Mouse (Mus musculus): ENCODE measurements around the gene Cyp24a1. TPM values are rescaled to one million over a fixed set of nuclear protein-coding genes. Genes with fewer than 3 reads are reported as not detected.

The Cyp24a1 gene
- polyA plus RNA-seq, 1 experiment from 2014 or later: 0.22 TPM

- no peaks in the 10 kb centered on the region for H3K9me3 ChIP-seq (ENCODE audit: control insufficient read depth, low read length)
- no peak overlapping the region for H3K4me3 ChIP-seq (replicated peaks; ENCODE audit: low read depth, low read length)
- no peak overlapping the region for H3K4me2 ChIP-seq (ENCODE audit: low read length)
- no peaks in the 10 kb centered on the region for H3K27me3 ChIP-seq (ENCODE audit: control insufficient read depth, insufficient read depth, low read length)
- no peak overlapping the region for H3K27ac ChIP-seq (replicated peaks; ENCODE audit: low read depth, low read length)
- WGBS: 8% methylated on average over 10 of the region's 10 CpGs
- DNase-seq (peak; percentile 94), ATAC-seq (ENCODE audit: low FRiP score, low TSS enrichment) (no peak)
- no peak overlapping the region for H3K9ac ChIP-seq (replicated peaks; ENCODE audit: low read length)
- no peaks in the 10 kb centered on the region for H3K36me3 ChIP-seq (ENCODE audit: control insufficient read depth, insufficient read depth, low read length)
- H3K4me1 ChIP-seq (ENCODE audit: control insufficient read depth, insufficient read depth, low read length): peaks cover 8% of the 10 kb centered on the region
Observed at GRCm38 (mm10) chr2:170507734-170508133, 10.8 kb upstream of the Cyp24a1 start.

GRCm38 (mm10) chr2:170503983-170504382, 7.0 kb upstream of the Cyp24a1 start:
- Histone ChIP-seq H3K9ac (replicated peaks; ENCODE audit: low read length) (no peak overlapping the region), H3K4me1 (ENCODE audit: control insufficient read depth, insufficient read depth, low read length) (no peaks in the 10 kb centered on the region), H3K9me3 (ENCODE audit: control insufficient read depth, low read length) (no peaks in the 10 kb centered on the region), H3K27me3 (ENCODE audit: control insufficient read depth, insufficient read depth, low read length) (peaks cover under 1% of the 10 kb centered on the region; the same call in 1 of the 2 replicates), H3K4me2 (ENCODE audit: low read length) (no peak overlapping the region), H3K4me3 (replicated peaks; ENCODE audit: low read depth, low read length) (no peak overlapping the region), H3K27ac (replicated peaks; ENCODE audit: low read depth, low read length) (no peak overlapping the region), H3K36me3 (ENCODE audit: control insufficient read depth, insufficient read depth, low read length) (no peaks in the 10 kb centered on the region)
- DNase-seq (no peak), ATAC-seq (ENCODE audit: low FRiP score, low TSS enrichment) (no peak)
- 49% methylated on average over 4 of the region's 4 CpGs for WGBS

GRCm38 (mm10) chr2:170503343-170503742, 6.4 kb upstream of the Cyp24a1 start:
- Histone ChIP-seq H3K4me2 (ENCODE audit: low read length) (no peak overlapping the region), H3K9me3 (ENCODE audit: control insufficient read depth, low read length) (no peaks in the 10 kb centered on the region), H3K27ac (replicated peaks; ENCODE audit: low read depth, low read length) (no peak overlapping the region), H3K27me3 (ENCODE audit: control insufficient read depth, insufficient read depth, low read length) (peaks cover 5% of the 10 kb centered on the region), H3K4me1 (ENCODE audit: control insufficient read depth, insufficient read depth, low read length) (no peaks in the 10 kb centered on the region), H3K9ac (replicated peaks; ENCODE audit: low read length) (no peak overlapping the region), H3K4me3 (replicated peaks; ENCODE audit: low read depth, low read length) (no peak overlapping the region), H3K36me3 (ENCODE audit: control insufficient read depth, insufficient read depth, low read length) (no peaks in the 10 kb centered on the region)
- WGBS: 73% methylated on average over 8 of the region's 8 CpGs
- ATAC-seq (ENCODE audit: low FRiP score, low TSS enrichment) (no peak), DNase-seq (no peak)

GRCm38 (mm10) chr2:170498011-170498410, 1.1 kb upstream of the Cyp24a1 start:
- Histone ChIP-seq H3K4me2 (ENCODE audit: low read length) (no peak overlapping the region), H3K9me3 (ENCODE audit: control insufficient read depth, low read length) (no peaks in the 10 kb centered on the region), H3K27ac (replicated peaks; ENCODE audit: low read depth, low read length) (no peak overlapping the region), H3K27me3 (ENCODE audit: control insufficient read depth, insufficient read depth, low read length) (peaks cover 42% of the 10 kb centered on the region), H3K9ac (replicated peaks; ENCODE audit: low read length) (no peak overlapping the region), H3K36me3 (ENCODE audit: control insufficient read depth, insufficient read depth, low read length) (no peaks in the 10 kb centered on the region), H3K4me3 (replicated peaks; ENCODE audit: low read depth, low read length) (no peak overlapping the region), H3K4me1 (ENCODE audit: control insufficient read depth, insufficient read depth, low read length) (peaks cover 7% of the 10 kb centered on the region; the same call in 1 of the 2 replicates)
- no peak for DNase-seq
- WGBS: 24% methylated on average over 8 of the region's 8 CpGs
- no peak for ATAC-seq (ENCODE audit: low FRiP score, low TSS enrichment)

GRCm38 (mm10) chr2:170496154-170496930, 603 bp downstream of the Cyp24a1 start, which contains the start of gene Pfdn4:
Gene Pfdn4, plus strand, starts transcription at chr2:170496428.
- Histone ChIP-seq H3K9ac (replicated peaks; ENCODE audit: low read length) (peak within 1 kb of the TSS; percentile 20; the same call in 1 of the 2 replicates), H3K27me3 (ENCODE audit: control insufficient read depth, insufficient read depth, low read length) (peaks cover 42% of the 10 kb centered on the region)
- peak; percentile 72 for DNase-seq

GRCm38 (mm10) chr2:170494784-170495710, 1.9 kb downstream of the Cyp24a1 start:
- Histone ChIP-seq H3K9ac (replicated peaks; ENCODE audit: low read length) (no peak overlapping the region), H3K27ac (replicated peaks; ENCODE audit: low read depth, low read length) (no peak overlapping the region), H3K9me3 (ENCODE audit: control insufficient read depth, low read length) (no peaks in the 10 kb centered on the region), H3K4me2 (ENCODE audit: low read length) (no peak overlapping the region), H3K36me3 (ENCODE audit: control insufficient read depth, insufficient read depth, low read length) (no peaks in the 10 kb centered on the region), H3K4me1 (ENCODE audit: control insufficient read depth, insufficient read depth, low read length) (peaks cover 7% of the 10 kb centered on the region; the same call in 1 of the 2 replicates), H3K4me3 (replicated peaks; ENCODE audit: low read depth, low read length) (no peak overlapping the region), H3K27me3 (ENCODE audit: control insufficient read depth, insufficient read depth, low read length) (peaks cover 42% of the 10 kb centered on the region)
- ATAC-seq (ENCODE audit: low FRiP score, low TSS enrichment): no peak
- WGBS: 5% methylated on average over 31 of the region's 31 CpGs
- DNase-seq: peak; percentile 47

More at GRCm38 (mm10) chr2:170496154-170496930, 603 bp downstream of the Cyp24a1 start, which contains the start of gene Pfdn4:
- peaks cover 7% of the 10 kb centered on the region; the same call in 1 of the 2 replicates for H3K4me1 ChIP-seq (ENCODE audit: control insufficient read depth, insufficient read depth, low read length)
- H3K4me2 ChIP-seq (ENCODE audit: low read length): peak within 1 kb of the TSS; percentile 53
- no peak within 1 kb of the TSS for H3K27ac ChIP-seq (replicated peaks; ENCODE audit: low read depth, low read length)
- H3K9me3 ChIP-seq (ENCODE audit: control insufficient read depth, low read length): no peaks in the 10 kb centered on the region
- H3K36me3 ChIP-seq (ENCODE audit: control insufficient read depth, insufficient read depth, low read length): no peaks in the 10 kb centered on the region
- under 1% methylated on average over 46 of the region's 46 CpGs for WGBS
- peak within 1 kb of the TSS; percentile 30 for H3K4me3 ChIP-seq (replicated peaks; ENCODE audit: low read depth, low read length)
- no peak for ATAC-seq (ENCODE audit: low FRiP score, low TSS enrichment)

- Histone ChIP-seq H3K9me3 (ENCODE audit: control insufficient read depth, low read length) (no peaks in the 10 kb centered on the region), H3K36me3 (ENCODE audit: control insufficient read depth, insufficient read depth, low read length) (no peaks in the 10 kb centered on the region), H3K4me2 (ENCODE audit: low read length) (peak overlapping the region; percentile 29), H3K9ac (replicated peaks; ENCODE audit: low read length) (no peak overlapping the region), H3K27me3 (ENCODE audit: control insufficient read depth, insufficient read depth, low read length) (no peaks in the 10 kb centered on the region), H3K4me1 (ENCODE audit: control insufficient read depth, insufficient read depth, low read length) (no peaks in the 10 kb centered on the region), H3K27ac (replicated peaks; ENCODE audit: low read depth, low read length) (no peak overlapping the region), H3K4me3 (replicated peaks; ENCODE audit: low read depth, low read length) (no peak overlapping the region)
- 44% methylated on average over 26 of the region's 26 CpGs for WGBS
- no peak for ATAC-seq (ENCODE audit: low FRiP score, low TSS enrichment)
- peak; percentile 73 for DNase-seq
Observed at GRCm38 (mm10) chr2:170487890-170488502, 8.9 kb downstream of the Cyp24a1 start.

- WGBS: 54% methylated on average over 7 of the region's 7 CpGs
- H3K27ac ChIP-seq (replicated peaks; ENCODE audit: low read depth, low read length): 0 out of 2 replicates have a peak overlapping the region, but pooled peaks have one; percentile 8
- no peak overlapping the region for H3K4me3 ChIP-seq (replicated peaks; ENCODE audit: low read depth, low read length)
- ATAC-seq (ENCODE audit: low FRiP score, low TSS enrichment) (no peak), DNase-seq (peak; percentile 67)
- no peaks in the 10 kb centered on the region for H3K27me3 ChIP-seq (ENCODE audit: control insufficient read depth, insufficient read depth, low read length)
- H3K4me1 ChIP-seq (ENCODE audit: control insufficient read depth, insufficient read depth, low read length): no peaks in the 10 kb centered on the region
- no peaks in the 10 kb centered on the region for H3K36me3 ChIP-seq (ENCODE audit: control insufficient read depth, insufficient read depth, low read length)
- H3K9me3 ChIP-seq (ENCODE audit: control insufficient read depth, low read length): no peaks in the 10 kb centered on the region
- peak overlapping the region; percentile 29; the same call in 1 of the 2 replicates for H3K4me2 ChIP-seq (ENCODE audit: low read length)
- H3K9ac ChIP-seq (replicated peaks; ENCODE audit: low read length): no peak overlapping the region
Observed at GRCm38 (mm10) chr2:170487202-170487601, 9.7 kb downstream of the Cyp24a1 start.

All from midbrain, embryonic 14.5 days (tissue).